Mouse (Mus musculus): ENCODE data around the gene Crxos.
"Not testable (repeated sequence)": the region's sequence is repeated elsewhere in the genome, so short reads cannot be mapped to it uniquely, and the experiment has no call there.

Gene Crxos

GRCm38 (mm10) chr7:15882317-15882716, at the start of gene Crxos:
TSS of gene Crxos (plus strand) at chr7:15882617.
- DNase-seq (ENCODE audit: low read depth, low spot score) = no peak

- no peak for DNase-seq (ENCODE audit: low read depth, low spot score)
Measured at GRCm38 (mm10) chr7:15839578-15839977, 42.8 kb upstream of the Crxos start, which contains the start of gene Obox6. TSS of gene Obox6 (minus strand) at chr7:15839678.

- no peak for DNase-seq (ENCODE audit: low read depth, low spot score)
Measured at GRCm38 (mm10) chr7:15859657-15860056, 22.8 kb upstream of the Crxos start.

- DNase-seq (ENCODE audit: low read depth, low spot score) = peak; percentile 88
Measured at GRCm38 (mm10) chr7:15864104-15864503, 18.3 kb upstream of the Crxos start.

- DNase-seq (ENCODE audit: low read depth, low spot score) = peak; percentile 87
Measured at GRCm38 (mm10) chr7:15879756-15880155, 2.7 kb upstream of the Crxos start, which contains the start of gene Crx. TSS of gene Crx (minus strand) at chr7:15879968.

- DNase-seq (ENCODE audit: low read depth, low spot score) = peak; percentile 86
Measured at GRCm38 (mm10) chr7:15881388-15881787, 1.0 kb upstream of the Crxos start.

GRCm38 (mm10) chr7:15881831-15882230, 586 bp upstream of the Crxos start:
- no peak for DNase-seq (ENCODE audit: low read depth, low spot score)

- no peak for DNase-seq (ENCODE audit: low read depth, low spot score)
Measured at GRCm38 (mm10) chr7:15884127-15884526, 1.7 kb downstream of the Crxos start.

- DNase-seq (ENCODE audit: low read depth, low spot score) = no peak
Measured at GRCm38 (mm10) chr7:15894251-15894650, 11.8 kb downstream of the Crxos start.

- no peak for DNase-seq (ENCODE audit: low read depth, low spot score)
Measured at GRCm38 (mm10) chr7:15901366-15902048, 19.1 kb downstream of the Crxos start.

GRCm38 (mm10) chr7:15905861-15906260, 23.4 kb downstream of the Crxos start:
- peak; percentile 76 for DNase-seq (ENCODE audit: low read depth, low spot score)

GRCm38 (mm10) chr7:15906602-15907001, 24.2 kb downstream of the Crxos start:
- DNase-seq (ENCODE audit: low read depth, low spot score) = no peak

GRCm38 (mm10) chr7:15907971-15908590, 25.7 kb downstream of the Crxos start:
- DNase-seq (ENCODE audit: low read depth, low spot score) = peak; percentile 50

GRCm38 (mm10) chr7:15910521-15910920, 28.1 kb downstream of the Crxos start:
- no peak for DNase-seq (ENCODE audit: low read depth, low spot score)

- peak; percentile 95 for DNase-seq (ENCODE audit: low read depth, low spot score)
Measured at GRCm38 (mm10) chr7:15912183-15912582, 29.8 kb downstream of the Crxos start.

- peak; percentile 39 for DNase-seq (ENCODE audit: low read depth, low spot score)
Measured at GRCm38 (mm10) chr7:15914252-15914651, 31.8 kb downstream of the Crxos start.

GRCm38 (mm10) chr7:15914751-15915150, 32.3 kb downstream of the Crxos start:
- no peak for DNase-seq (ENCODE audit: low read depth, low spot score)

- DNase-seq (ENCODE audit: low read depth, low spot score) = not testable (repeated sequence)
Measured at GRCm38 (mm10) chr7:15915695-15916094, 33.3 kb downstream of the Crxos start.

GRCm38 (mm10) chr7:15916134-15916723, 33.8 kb downstream of the Crxos start:
- no peak for DNase-seq (ENCODE audit: low read depth, low spot score)

- no peak for DNase-seq (ENCODE audit: low read depth, low spot score)
Measured at GRCm38 (mm10) chr7:15916996-15917395, 34.6 kb downstream of the Crxos start.

GRCm38 (mm10) chr7:15918371-15918770, 36.0 kb downstream of the Crxos start:
- DNase-seq (ENCODE audit: low read depth, low spot score) = no peak

- DNase-seq (ENCODE audit: low read depth, low spot score) = no peak
Measured at GRCm38 (mm10) chr7:15919947-15920346, 37.5 kb downstream of the Crxos start.
